Mouse (Mus musculus): ENCODE measurements around the gene Krt8. TPM values are rescaled to one million over a fixed set of nuclear protein-coding genes. Genes with fewer than 3 reads are reported as not detected.

Krt8 gene
- polyA plus RNA-seq, 1 experiment from 2014 or later: 75.3 TPM

DNA sequence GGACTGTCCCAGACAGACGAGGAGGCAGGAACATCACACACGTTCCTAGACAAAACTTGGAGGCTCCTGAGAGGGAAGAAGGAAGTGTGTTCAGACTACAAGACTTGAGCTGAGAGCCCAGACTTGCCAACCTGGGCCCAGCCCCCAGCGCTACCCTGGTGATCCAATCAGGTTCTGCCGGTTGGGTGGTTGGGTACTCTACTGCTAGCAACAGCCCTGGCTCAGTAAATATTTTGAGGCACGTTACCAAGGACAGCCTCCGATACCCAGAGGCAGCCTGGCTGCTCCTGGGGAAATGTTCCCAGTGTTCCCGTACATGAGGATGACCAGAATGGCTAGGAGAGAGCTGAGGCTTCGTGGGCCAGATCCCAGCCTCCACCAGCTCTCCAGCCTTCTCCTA lies 37.5 kb downstream of the Krt8 start:
- Histone ChIP-seq H3K4me2 (no peak overlapping the region), H3K4me3 (no peak overlapping the region), H3K4me1 (no peaks in the 10 kb centered on the region), H3K36me3 (no peaks in the 10 kb centered on the region), H3K9me3 (replicated peaks) (no peaks in the 10 kb centered on the region), H3K27ac (no peak overlapping the region), H3K9ac (no peak overlapping the region), H3K27me3 (replicated peaks) (peaks cover 14% of the 10 kb centered on the region)
- ATAC-seq: no peak
- WGBS (ENCODE audit: insufficient replicate concordance): 62% methylated on average over 8 of the region's 8 CpGs

DNA sequence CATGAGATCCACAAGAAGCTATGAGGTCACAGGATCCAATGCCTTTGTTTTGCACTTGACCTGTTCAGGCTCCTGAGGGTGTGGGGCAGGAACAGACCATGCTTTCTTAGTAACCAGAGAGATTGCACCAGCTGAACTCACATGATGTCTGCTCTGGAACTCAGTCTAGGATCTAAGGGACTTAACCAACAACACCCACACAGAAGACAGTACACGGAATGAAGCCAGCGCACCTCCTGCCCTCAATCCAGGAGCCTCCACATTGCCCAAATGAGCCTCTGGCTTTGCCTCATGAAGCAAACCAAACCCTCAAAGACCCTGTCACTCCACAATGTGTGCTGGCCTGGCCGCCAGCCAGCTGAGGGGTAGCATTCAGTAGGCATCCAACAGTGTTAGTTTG lies 45.4 kb downstream of the Krt8 start:
- Histone ChIP-seq H3K36me3 (no peaks in the 10 kb centered on the region), H3K27ac (no peak overlapping the region), H3K4me3 (no peak overlapping the region), H3K9ac (no peak overlapping the region), H3K9me3 (replicated peaks) (no peaks in the 10 kb centered on the region), H3K27me3 (replicated peaks) (peaks cover 4% of the 10 kb centered on the region; the same call in 1 of the 2 replicates), H3K4me1 (no peaks in the 10 kb centered on the region), H3K4me2 (no peak overlapping the region)
- no peak for ATAC-seq
- 76% methylated on average over 3 of the region's 3 CpGs for WGBS (ENCODE audit: insufficient replicate concordance)

GRCm38 (mm10) chr15:101954187-101954586 lies 50.1 kb downstream of the Krt8 start, which contains the start of gene Krt78:
TSS of gene Krt78 (minus strand) at chr15:101954287.
- 65% methylated on average over 9 of the region's 9 CpGs for WGBS (ENCODE audit: insufficient replicate concordance)
- Histone ChIP-seq H3K9me3 (replicated peaks) (no peaks in the 10 kb centered on the region), H3K9ac (no peak within 1 kb of the TSS), H3K27ac (no peak within 1 kb of the TSS), H3K4me1 (no peaks in the 10 kb centered on the region), H3K27me3 (replicated peaks) (0 out of 2 replicates have a peak, but pooled peaks cover 14% of the 10 kb centered on the region), H3K4me2 (no peak within 1 kb of the TSS), H3K36me3 (no peaks in the 10 kb centered on the region), H3K4me3 (no peak within 1 kb of the TSS)
- no peak for ATAC-seq

DNA sequence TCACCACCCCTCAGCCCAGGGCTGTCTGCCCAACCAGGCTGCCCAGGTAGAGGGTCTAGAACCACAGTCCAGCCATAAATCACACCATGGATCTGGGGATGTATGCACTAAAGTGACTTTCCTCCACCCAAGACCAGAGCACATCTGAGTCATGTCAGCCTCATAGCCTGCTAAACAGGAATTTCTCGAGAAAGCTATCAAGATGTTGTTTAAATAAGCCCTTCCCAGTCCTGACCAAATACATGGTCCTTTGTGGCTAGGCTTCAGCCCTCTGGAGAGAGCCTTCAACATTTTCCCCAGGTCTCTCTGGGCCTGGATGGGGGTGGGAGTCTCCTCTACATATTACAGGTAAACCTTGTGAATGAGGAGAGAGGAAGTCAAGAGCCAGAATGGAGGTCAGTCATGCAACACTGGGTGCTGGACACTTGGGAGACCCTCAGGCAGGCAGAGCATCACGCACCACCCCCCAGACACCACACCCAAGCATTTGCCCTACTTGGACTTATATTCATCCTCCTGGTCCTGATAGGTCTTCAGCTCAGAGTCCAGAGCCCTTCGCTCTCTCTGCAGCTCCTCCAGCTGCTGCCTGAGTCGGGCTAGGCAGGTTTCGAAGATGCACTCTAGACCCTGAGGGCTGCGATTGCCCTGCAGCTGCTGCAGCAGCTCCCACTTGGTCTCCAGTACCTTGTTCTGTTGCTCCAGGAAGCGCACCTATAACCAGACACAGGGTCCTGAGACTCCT lies 51.4 kb downstream of the Krt8 start:
- H3K27me3 ChIP-seq (replicated peaks): 0 out of 2 replicates have a peak, but pooled peaks cover 14% of the 10 kb centered on the region
- H3K4me1 ChIP-seq: no peaks in the 10 kb centered on the region
- no peaks in the 10 kb centered on the region for H3K9me3 ChIP-seq (replicated peaks)
- no peak overlapping the region for H3K9ac ChIP-seq
- H3K27ac ChIP-seq: no peak overlapping the region
- no peak for ATAC-seq
- H3K4me3 ChIP-seq: no peak overlapping the region
- H3K36me3 ChIP-seq: no peaks in the 10 kb centered on the region
- no peak overlapping the region for H3K4me2 ChIP-seq
- WGBS (ENCODE audit: insufficient replicate concordance): 71% methylated on average over 7 of the region's 7 CpGs

Other genes starting within 250 kb of the Krt8 start
- not detected in 2 replicates for gene Krt72, start 218.0 kb downstream of the Krt8 start, polyA plus RNA-seq (2016; fragmentation: Nextera tagmentation; extraction: Ambion mirVana)
- gene Krt73, start 202.1 kb downstream of the Krt8 start, polyA plus RNA-seq (2016; fragmentation: Nextera tagmentation; extraction: Ambion mirVana): not detected in 2 replicates
- not detected in 2 replicates for gene Krt2, start 186.3 kb downstream of the Krt8 start, polyA plus RNA-seq (2016; fragmentation: Nextera tagmentation; extraction: Ambion mirVana)
- 0.06 and 0.38 TPM in 2 replicates for gene Krt1, start 153.7 kb downstream of the Krt8 start, polyA plus RNA-seq (2016; fragmentation: Nextera tagmentation; extraction: Ambion mirVana)
- gene Krt77, start 134.8 kb downstream of the Krt8 start, polyA plus RNA-seq (2016; fragmentation: Nextera tagmentation; extraction: Ambion mirVana): not detected in 2 replicates
- gene Krt76, start 111.6 kb downstream of the Krt8 start, polyA plus RNA-seq (2016; fragmentation: Nextera tagmentation; extraction: Ambion mirVana): not detected in 2 replicates
- gene Krt4, start 79.7 kb downstream of the Krt8 start, polyA plus RNA-seq (2016; fragmentation: Nextera tagmentation; extraction: Ambion mirVana): not detected in 2 replicates
- gene Krt79, start 64.2 kb downstream of the Krt8 start, polyA plus RNA-seq (2016; fragmentation: Nextera tagmentation; extraction: Ambion mirVana): not detected in 2 replicates
- gene Krt78, start 50.2 kb downstream of the Krt8 start, polyA plus RNA-seq (2016; fragmentation: Nextera tagmentation; extraction: Ambion mirVana): not detected in 2 replicates
- gene Krt18, start 23.7 kb upstream of the Krt8 start, polyA plus RNA-seq (2016; fragmentation: Nextera tagmentation; extraction: Ambion mirVana): 72.7 and 77.6 TPM in 2 replicates
- 91.7 and 91.8 TPM in 2 replicates for gene Eif4b, start 69.3 kb upstream of the Krt8 start, polyA plus RNA-seq (2016; fragmentation: Nextera tagmentation; extraction: Ambion mirVana)
- 6.4 and 9.2 TPM in 2 replicates for gene Tns2, start 95.9 kb upstream of the Krt8 start, polyA plus RNA-seq (2016; fragmentation: Nextera tagmentation; extraction: Ambion mirVana)
- gene Spryd3, start 131.8 kb upstream of the Krt8 start, polyA plus RNA-seq (2016; fragmentation: Nextera tagmentation; extraction: Ambion mirVana): 14.9 and 15.0 TPM in 2 replicates
- gene Igfbp6, start 139.9 kb upstream of the Krt8 start, polyA plus RNA-seq (2016; fragmentation: Nextera tagmentation; extraction: Ambion mirVana): 0.72 and 1.1 TPM in 2 replicates
- 28.3 and 29.8 TPM in 2 replicates for gene Soat2, start 146.0 kb upstream of the Krt8 start, polyA plus RNA-seq (2016; fragmentation: Nextera tagmentation; extraction: Ambion mirVana)
- 31.2 and 32.0 TPM in 2 replicates for gene Zfp740, start 198.8 kb upstream of the Krt8 start, polyA plus RNA-seq (2016; fragmentation: Nextera tagmentation; extraction: Ambion mirVana)
- gene Csad, start 200.2 kb upstream of the Krt8 start, polyA plus RNA-seq (2016; fragmentation: Nextera tagmentation; extraction: Ambion mirVana): 21.9 and 26.6 TPM in 2 replicates
- gene Itgb7, start 227.5 kb upstream of the Krt8 start, polyA plus RNA-seq (2016; fragmentation: Nextera tagmentation; extraction: Ambion mirVana): 6.4 and 8.9 TPM in 2 replicates